Comparison of ENCODE assay signal across 8 mouse cellular contexts in genomic region chr1:78338212-78338611, GRCm38 (mm10). TPM values are rescaled to one million over a fixed set of nuclear protein-coding genes. Genes with fewer than 3 reads are reported as not detected.
DNase-seq lines count a peak whose midpoint lies in the region; ATAC-seq lines count a peak whose summit lies in the region.

No protein-coding gene starts in this region.

- peak; percentile 2 for DNase-seq in gastrocnemius, adult 18-20 months (ENCODE audit: low spot score)
- DNase-seq in gastrocnemius, adult 8-10 months (ENCODE audit: low spot score in 2 of 2) = no peak
- peak; percentile 43 for DNase-seq in brain, adult 2 months (ENCODE audit: low read depth, low spot score)
- DNase-seq in kidney, postnatal 14 days = peak; percentile 81
- DNase-seq in adrenal gland, adult 8-10 months = no peak
- DNase-seq in thymus, adult 18-20 months = no peak

- no peak overlapping the region for H3K9ac ChIP-seq in heart, embryonic 16.5 days (ENCODE audit: low read length)
- H3K9ac ChIP-seq in midbrain, embryonic 15.5 days = no peak overlapping the region

- H3K4me2 ChIP-seq in heart, embryonic 16.5 days (ENCODE audit: low read depth, low read length) = no peak overlapping the region
- H3K4me2 ChIP-seq in midbrain, embryonic 15.5 days = peak overlapping the region; percentile 5; the same call in 1 of the 2 replicates

- no peak overlapping the region for H3K27ac ChIP-seq in heart, embryonic 16.5 days (ENCODE audit: low read length)
- no peak overlapping the region for H3K27ac ChIP-seq in midbrain, embryonic 15.5 days

- no peaks in the 10 kb centered on the region for H3K36me3 ChIP-seq in heart, embryonic 16.5 days (ENCODE audit: control insufficient read depth, insufficient read depth)
- H3K36me3 ChIP-seq in midbrain, embryonic 15.5 days (replicated peaks) = no peaks in the 10 kb centered on the region

- H3K9me3 ChIP-seq in heart, embryonic 16.5 days (replicated peaks; ENCODE audit: control insufficient read depth, low read length) = no peaks in the 10 kb centered on the region
- H3K9me3 ChIP-seq in midbrain, embryonic 15.5 days = no peaks in the 10 kb centered on the region

- H3K4me1 ChIP-seq in heart, embryonic 16.5 days (ENCODE audit: control insufficient read depth, insufficient read depth, low read length) = peaks cover 6% of the 10 kb centered on the region
- H3K4me1 ChIP-seq in midbrain, embryonic 15.5 days = no peaks in the 10 kb centered on the region

- WGBS in heart, embryonic 16.5 days = 60% methylated on average over 9 of the region's 9 CpGs
- 42% methylated on average over 9 of the region's 9 CpGs for WGBS in midbrain, embryonic 15.5 days

- no peaks in the 10 kb centered on the region for H3K27me3 ChIP-seq in heart, embryonic 16.5 days (ENCODE audit: control insufficient read depth, insufficient read depth, low read length)
- no peaks in the 10 kb centered on the region for H3K27me3 ChIP-seq in midbrain, embryonic 15.5 days (replicated peaks)

- peak; percentile 54 for ATAC-seq in heart, embryonic 16.5 days (replicated peaks; ENCODE audit: extremely low read depth, insufficient read depth, low FRiP score)
- peak; percentile 71; the same call in 1 of the 2 replicates for ATAC-seq in midbrain, embryonic 15.5 days (replicated peaks)

- H3K4me3 ChIP-seq in heart, embryonic 16.5 days (ENCODE audit: low read length) = no peak overlapping the region
- no peak overlapping the region for H3K4me3 ChIP-seq in midbrain, embryonic 15.5 days

RNA-seq across cellular contexts. Expression of gene Sgpp2, which starts 28.1 kb away (rescaled TPM):
- total RNA-seq in gastrocnemius, adult 18-20 months (2021) = not detected
- not detected for total RNA-seq in gastrocnemius, adult 8-10 months (2022)
- 0.22 and 0.28 TPM in 2 replicates for polyA plus RNA-seq in heart, embryonic 16.5 days (2015; fragmentation: Nextera tagmentation; extraction: Ambion mirVana)
- polyA plus RNA-seq in midbrain, embryonic 15.5 days (2015; fragmentation: Nextera tagmentation; extraction: Ambion mirVana) = 1.2 and 1.4 TPM in 2 replicates
- 10 to 100 TPM in 1 of 4 experiments, 1 to 10 TPM in 3; 3.6 to 10.5 (median 6.4) TPM for total RNA-seq in adrenal gland, adult 8-10 months (2022)

Comparison
In these comparisons a context has a peak if more than half of its experiments do, and no peak if none do; other contexts are left out.
1. DNase-seq: peak in gastrocnemius, adult 18-20 months (single experiment), brain, adult 2 months (single experiment) and kidney, postnatal 14 days (single experiment); none in gastrocnemius, adult 8-10 months (0 of 2), adrenal gland, adult 8-10 months (single experiment) and thymus, adult 18-20 months (0 of 2).
2. RNA of gene Sgpp2, which starts 28.1 kb away (total RNA-seq): 3.6 to 10.5 TPM in adrenal gland, adult 8-10 months; not detected in gastrocnemius, adult 18-20 months and not detected in gastrocnemius, adult 8-10 months; every median in the first group is over 4 times any median in the second.